Mouse (Mus musculus): Measurements from ENCODE around the gene Mrpl53. TPM values are rescaled to one million over a fixed set of nuclear protein-coding genes. Genes with fewer than 3 reads are reported as not detected.

The Mrpl53 gene
- polyA plus RNA-seq, 2 experiments: 56.6 to 87.4 TPM

DNA sequence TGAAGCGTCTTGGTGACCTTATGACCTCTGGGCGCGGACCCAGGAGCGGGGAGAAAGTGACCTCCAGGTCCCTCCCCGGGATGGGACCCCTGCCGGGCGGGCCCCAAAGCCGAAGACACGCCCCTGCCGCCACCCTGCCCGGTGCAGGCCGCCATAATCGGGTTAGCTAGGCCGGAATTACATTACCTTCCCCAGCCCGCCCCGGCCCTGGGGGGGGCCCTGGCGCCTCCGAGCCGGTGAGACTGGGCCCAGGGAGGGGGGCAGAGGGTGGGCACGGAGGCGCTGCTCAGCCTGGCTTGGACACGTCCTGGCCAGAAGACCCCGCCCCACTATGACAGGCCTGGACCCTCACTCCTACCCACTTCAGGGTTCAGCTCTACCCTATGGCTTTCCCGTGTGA is 37.6 kb upstream of the Mrpl53 start:
- ATAC-seq (ENCODE audit: insufficient read depth) (no peak), DNase-seq (ENCODE audit: low read depth in 3 of 3, low spot score in 3 of 3) (no peak)
- Histone ChIP-seq H3K27ac (no peak overlapping the region), H3K27me3 (ENCODE audit: control insufficient read depth, insufficient read depth, low read length) (peaks cover 95% of the 10 kb centered on the region), H3K4me3 (ENCODE audit: insufficient read depth in 1 of 2, low read depth in 2 of 2, low read length in 2 of 2) (peak overlapping the region in 1 of 2 experiments; percentile 16; a peak in 1 of 4 replicates), H3K9ac (replicated peaks) (no peak overlapping the region), H3K9me3 (ENCODE audit: control insufficient read depth, low read length) (no peaks in the 10 kb centered on the region), H3K4me2 (ENCODE audit: low read depth) (0 out of 2 replicates have a peak overlapping the region, but pooled peaks have one; percentile 8), H3K4me1 (replicated peaks; ENCODE audit: control insufficient read depth in 2 of 2, insufficient read depth in 2 of 2, low read length in 1 of 2) (no peaks in the 10 kb centered on the region), H3K36me3 (replicated peaks; ENCODE audit: control insufficient read depth, insufficient read depth, low read depth) (no peaks in the 10 kb centered on the region)
- TF ChIP-seq EP300 (IDR thresholded peaks at IDR 0.05; ENCODE audit: low read depth): no peak
- TF ChIP-seq CTCF (IDR thresholded peaks at IDR 0.05; ENCODE audit: low read depth): no peak
- 1% methylated on average over 24 of the region's 24 CpGs for WGBS (ENCODE audit: insufficient replicate concordance)

GRCm38 (mm10) chr6:83074979-83075378 is 33.9 kb upstream of the Mrpl53 start:
- H3K4me3 ChIP-seq (ENCODE audit: insufficient read depth in 1 of 2, low read depth in 2 of 2, low read length in 2 of 2): no peak overlapping the region
- no peak for ATAC-seq (ENCODE audit: insufficient read depth)
- H3K4me2 ChIP-seq (ENCODE audit: low read depth): no peak overlapping the region
- 7% methylated on average over 2 of the region's 2 CpGs for whole genome bisulfite sequencing (ENCODE audit: insufficient replicate concordance)
- TF ChIP-seq CTCF (IDR thresholded peaks at IDR 0.05; ENCODE audit: low read depth) (peak; percentile 46; the same call in 1 of the 2 replicates), EP300 (IDR thresholded peaks at IDR 0.05; ENCODE audit: low read depth) (no peak)
- no peak for DNase-seq (ENCODE audit: low read depth in 3 of 3, low spot score in 3 of 3)
- H3K36me3 ChIP-seq (replicated peaks; ENCODE audit: control insufficient read depth, insufficient read depth, low read depth): peaks cover 2% of the 10 kb centered on the region; the same call in 1 of the 2 replicates
- H3K27me3 ChIP-seq (ENCODE audit: control insufficient read depth, insufficient read depth, low read length): peaks cover 63% of the 10 kb centered on the region
- peaks cover 8% of the 10 kb centered on the region in 2 experiments for H3K4me1 ChIP-seq (replicated peaks; ENCODE audit: control insufficient read depth in 2 of 2, insufficient read depth in 2 of 2, low read length in 1 of 2)
- no peak overlapping the region for H3K27ac ChIP-seq
- no peak overlapping the region for H3K9ac ChIP-seq (replicated peaks)
- H3K9me3 ChIP-seq (ENCODE audit: control insufficient read depth, low read length): no peaks in the 10 kb centered on the region

DNA sequence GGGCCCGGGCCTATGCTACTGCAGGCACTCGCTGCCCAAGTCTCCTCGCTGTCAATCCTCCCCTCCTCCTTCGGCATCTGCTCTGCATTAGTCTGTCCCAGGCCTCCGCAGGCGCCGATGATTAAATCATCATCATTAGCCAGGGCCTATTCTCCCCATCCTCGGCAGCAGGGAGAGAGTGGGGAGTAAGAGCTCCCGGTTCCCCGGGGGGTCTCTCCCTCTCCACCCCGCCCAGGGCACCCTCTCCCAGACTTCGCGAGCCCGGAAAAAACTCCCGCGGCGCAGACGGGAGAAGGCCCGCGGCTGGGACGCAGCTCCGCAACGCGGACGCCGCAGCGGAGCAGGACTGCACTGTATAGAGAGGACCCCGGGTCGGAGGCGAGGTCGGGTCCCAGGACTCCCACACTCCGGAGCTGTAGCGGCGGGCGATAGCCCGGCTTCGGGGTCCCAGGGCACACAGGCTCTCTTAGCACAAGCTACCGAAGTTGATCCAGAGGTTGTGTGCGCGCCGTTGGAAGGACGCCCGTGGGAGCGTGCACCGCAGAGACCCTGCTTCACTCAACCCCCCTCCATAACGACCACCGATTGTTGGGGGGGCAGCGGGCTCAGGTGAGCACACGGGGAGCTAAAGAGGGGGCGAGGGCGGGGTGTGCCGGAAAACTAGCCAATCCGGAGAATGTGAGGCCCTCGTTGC is 31.1 kb upstream of the Mrpl53 start, which contains the start of gene Pcgf1:
TSS of gene Pcgf1 (plus strand) at position 240 of the 694 bp plus-strand sequence.
- Histone ChIP-seq H3K9ac (replicated peaks) (peak within 1 kb of the TSS; percentile 92), H3K9me3 (ENCODE audit: control insufficient read depth, low read length) (no peaks in the 10 kb centered on the region), H3K4me1 (replicated peaks; ENCODE audit: control insufficient read depth in 2 of 2, insufficient read depth in 2 of 2, low read length in 1 of 2) (peaks cover 8% of the 10 kb centered on the region in 2 experiments), H3K4me3 (ENCODE audit: insufficient read depth in 1 of 2, low read depth in 2 of 2, low read length in 2 of 2) (peak within 1 kb of the TSS; percentile 92 to 96), H3K27ac (peak within 1 kb of the TSS; percentile 84), H3K36me3 (replicated peaks; ENCODE audit: control insufficient read depth, insufficient read depth, low read depth) (peaks cover 6% of the 10 kb centered on the region), H3K4me2 (ENCODE audit: low read depth) (peak within 1 kb of the TSS; percentile 84), H3K27me3 (ENCODE audit: control insufficient read depth, insufficient read depth, low read length) (peaks cover 35% of the 10 kb centered on the region)
- DNase-seq (ENCODE audit: low read depth in 3 of 3, low spot score in 3 of 3): no peak
- ATAC-seq (ENCODE audit: insufficient read depth): peak; percentile 27
- TF ChIP-seq CTCF (IDR thresholded peaks at IDR 0.05; ENCODE audit: low read depth) (no peak), EP300 (IDR thresholded peaks at IDR 0.05; ENCODE audit: low read depth) (no peak)
- under 1% methylated on average over 54 of the region's 54 CpGs for WGBS (ENCODE audit: insufficient replicate concordance)

- Histone ChIP-seq H3K4me1 (replicated peaks; ENCODE audit: control insufficient read depth in 2 of 2, insufficient read depth in 2 of 2, low read length in 1 of 2) (peaks cover 8% of the 10 kb centered on the region in 2 experiments), H3K4me2 (ENCODE audit: low read depth) (peak overlapping the region; percentile 84), H3K9ac (replicated peaks) (peak overlapping the region; percentile 92), H3K4me3 (ENCODE audit: insufficient read depth in 1 of 2, low read depth in 2 of 2, low read length in 2 of 2) (peak overlapping the region; percentile 92 to 96), H3K36me3 (replicated peaks; ENCODE audit: control insufficient read depth, insufficient read depth, low read depth) (peaks cover 6% of the 10 kb centered on the region), H3K9me3 (ENCODE audit: control insufficient read depth, low read length) (no peaks in the 10 kb centered on the region), H3K27me3 (ENCODE audit: control insufficient read depth, insufficient read depth, low read length) (peaks cover 32% of the 10 kb centered on the region), H3K27ac (peak overlapping the region; percentile 84)
- WGBS (ENCODE audit: insufficient replicate concordance): under 1% methylated on average over 46 of the region's 46 CpGs
- ATAC-seq (ENCODE audit: insufficient read depth) (peak; percentile 91), DNase-seq (ENCODE audit: low read depth in 3 of 3, low spot score in 3 of 3) (peak; percentile 95)
- no peak for TF ChIP-seq EP300 (IDR thresholded peaks at IDR 0.05; ENCODE audit: low read depth)
- peak; percentile 72 for TF ChIP-seq CTCF (IDR thresholded peaks at IDR 0.05; ENCODE audit: low read depth)
These were observed 30.4 kb upstream of the Mrpl53 start for GRCm38 (mm10) chr6:83078324-83078858.

DNA sequence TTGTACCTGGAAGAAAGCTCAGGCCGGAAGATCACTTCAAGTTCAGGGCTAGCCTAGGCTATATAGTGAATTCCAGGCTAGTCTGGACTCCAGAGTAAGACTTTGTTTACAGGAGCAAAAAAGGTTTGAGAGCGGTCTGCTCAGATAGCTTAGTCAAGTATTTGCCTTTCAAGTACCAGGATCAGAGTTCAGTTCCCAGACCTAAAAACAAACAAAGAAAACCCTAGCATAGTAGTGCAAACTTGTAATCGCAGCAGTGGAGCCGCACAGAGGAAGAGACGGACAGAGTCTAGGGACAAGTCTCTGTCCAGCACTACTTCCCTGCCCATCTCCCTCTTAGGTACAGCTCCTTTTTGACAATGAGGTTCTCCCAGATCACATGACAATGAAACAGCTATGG is 28.6 kb upstream of the Mrpl53 start:
- Histone ChIP-seq H3K27me3 (ENCODE audit: control insufficient read depth, insufficient read depth, low read length) (peaks cover 33% of the 10 kb centered on the region), H3K4me1 (replicated peaks; ENCODE audit: control insufficient read depth in 2 of 2, insufficient read depth in 2 of 2, low read length in 1 of 2) (peaks cover 8% of the 10 kb centered on the region in 2 experiments), H3K36me3 (replicated peaks; ENCODE audit: control insufficient read depth, insufficient read depth, low read depth) (peaks cover 6% of the 10 kb centered on the region), H3K9ac (replicated peaks) (no peak overlapping the region; the same call in 1 of the 2 replicates), H3K4me3 (ENCODE audit: insufficient read depth in 1 of 2, low read depth in 2 of 2, low read length in 2 of 2) (no peak overlapping the region), H3K27ac (no peak overlapping the region), H3K9me3 (ENCODE audit: control insufficient read depth, low read length) (no peaks in the 10 kb centered on the region), H3K4me2 (ENCODE audit: low read depth) (peak overlapping the region; percentile 8; the same call in 1 of the 2 replicates)
- DNase-seq (ENCODE audit: low read depth in 3 of 3, low spot score in 3 of 3) (no peak), ATAC-seq (ENCODE audit: insufficient read depth) (no peak)
- 81% methylated on average over 5 of the region's 5 CpGs for WGBS (ENCODE audit: insufficient replicate concordance)
- no peak for TF ChIP-seq EP300 (IDR thresholded peaks at IDR 0.05; ENCODE audit: low read depth)
- TF ChIP-seq CTCF (IDR thresholded peaks at IDR 0.05; ENCODE audit: low read depth): no peak

All from liver, embryonic 14.5 days (tissue).